Mouse (Mus musculus) kidney, adult 2 months (tissue): ENCODE measurements around the gene Gm17387.

Experiments used
- CTCF ChIP-seq: fragments of 200-500 bp; conservative IDR thresholded peaks from 2 replicates; pipeline ENCODE4 v1.5.1; 2011; ENCODE audit warnings: low read depth, mild to moderate bottlenecking, control low read depth, low read length, moderate library complexity, mixed read lengths; ENCODE audit not compliant: insufficient read depth, insufficient read length
- POLR2A ChIP-seq: fragments of 200-500 bp; IDR thresholded peaks from one replicate; pipeline ENCODE4 v1.6.1; 2011; ENCODE audit warnings: low read depth, low read length, control low read depth

- TF ChIP-seq CTCF (no peak), POLR2A (no peak)
Observed at GRCm38 (mm10) chr7:141024865-141025838, 3.8 kb upstream of the Gm17387 start.
